Mouse (Mus musculus) skeletal muscle tissue, adult 2 months (tissue): Measurements from ENCODE around the gene Tspyl3.

Experiments
- DNase-seq: peaks from one replicate; pipeline ENCODE4 v3.0.0-alpha.2; 2012; ENCODE audit warnings: low read depth, low spot score

Tspyl3 gene

DNA sequence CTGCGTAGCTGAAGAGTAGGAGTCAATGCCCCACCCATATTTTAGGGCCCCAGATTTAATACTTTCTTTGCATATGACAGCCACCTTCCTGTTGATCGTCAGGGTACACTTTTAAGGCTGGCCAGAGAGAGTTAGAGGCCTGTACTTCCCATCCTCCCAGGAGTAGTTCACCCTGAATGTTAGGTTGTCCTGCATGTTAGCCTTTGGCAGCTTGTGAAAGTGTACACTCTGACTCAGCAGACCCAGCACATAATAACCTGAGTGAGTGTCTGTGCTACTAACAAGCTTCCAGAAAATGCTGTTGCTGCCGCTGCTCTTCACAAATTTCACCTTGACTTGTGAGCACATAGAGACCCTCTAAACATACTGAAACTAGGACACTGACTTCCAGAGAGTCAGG lies 48.1 kb downstream of the Tspyl3 start:
- DNase-seq, result no peak

DNA sequence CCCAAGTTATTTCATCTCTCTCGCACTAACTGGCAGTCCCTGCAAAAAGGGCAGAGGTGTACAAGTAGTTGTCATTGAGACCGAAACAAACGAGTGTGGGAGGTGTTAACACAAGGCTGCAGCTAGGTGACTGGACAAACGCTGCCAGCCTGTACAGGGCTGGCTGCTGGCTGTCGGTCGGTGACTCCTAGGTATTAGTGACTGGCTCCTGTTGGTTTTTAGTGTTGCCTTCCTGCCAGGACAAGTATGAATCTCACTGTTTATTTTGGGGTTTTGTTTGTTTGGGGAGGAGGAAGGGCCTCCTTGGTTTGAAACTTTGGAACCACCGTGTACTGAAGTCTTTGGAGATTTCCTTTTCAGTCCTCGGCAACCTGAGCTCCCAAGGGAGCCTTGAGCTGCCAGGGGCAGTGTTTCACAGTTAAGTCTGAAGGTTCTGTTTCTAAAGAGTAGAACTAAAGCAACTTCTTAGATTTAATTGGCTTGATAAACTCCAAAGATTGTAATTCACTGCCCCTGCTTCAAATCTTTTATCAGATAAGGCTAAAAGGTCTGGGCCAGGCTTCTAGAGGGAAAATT lies 49.2 kb downstream of the Tspyl3 start:
- DNase-seq, result no peak
